Mouse (Mus musculus) cerebellum, postnatal 25 days (tissue): Measurements from ENCODE around the gene L1td1.
"Not testable (repeated sequence)": the region's sequence is repeated elsewhere in the genome, so short reads cannot be mapped to it uniquely, and the experiment has no call there.

Source experiments
- DNase-seq, 2 experiments: peaks; one replicate each; pipeline ENCODE4 v3.0.0; 2021; ENCODE audit warnings: mixed read lengths in 2 of 2

The L1td1 gene

GRCm38 (mm10) chr4:98726590-98727237 is at the start of gene L1td1:
TSS of gene L1td1 (plus strand) at chr4:98726734.
- DNase-seq: no peak

- no peak for DNase-seq
Measured at GRCm38 (mm10) chr4:98677506-98677905, 49.0 kb upstream of the L1td1 start.

- DNase-seq: no peak
Measured at GRCm38 (mm10) chr4:98686678-98687267, 39.8 kb upstream of the L1td1 start.

- no peak for DNase-seq
Measured at GRCm38 (mm10) chr4:98688116-98688515, 38.4 kb upstream of the L1td1 start.

GRCm38 (mm10) chr4:98688520-98688919 is 38.0 kb upstream of the L1td1 start:
- DNase-seq: no peak

- peak in 1 of 2 experiments; percentile 46 for DNase-seq
Measured at GRCm38 (mm10) chr4:98689988-98690387, 36.5 kb upstream of the L1td1 start.

GRCm38 (mm10) chr4:98693465-98694185 is 32.9 kb upstream of the L1td1 start:
- DNase-seq: no peak

- DNase-seq: no peak
Measured at GRCm38 (mm10) chr4:98697932-98698331, 28.6 kb upstream of the L1td1 start.

GRCm38 (mm10) chr4:98698921-98699320 is 27.6 kb upstream of the L1td1 start:
- no peak for DNase-seq

GRCm38 (mm10) chr4:98700156-98700555 is 26.4 kb upstream of the L1td1 start:
- no peak for DNase-seq

- peak; percentile 82 to 89 for DNase-seq
Measured at GRCm38 (mm10) chr4:98702201-98702894, 24.2 kb upstream of the L1td1 start.

- DNase-seq: no peak
Measured at GRCm38 (mm10) chr4:98710891-98711290, 15.6 kb upstream of the L1td1 start.

GRCm38 (mm10) chr4:98717735-98718546 is 8.6 kb upstream of the L1td1 start:
- no peak for DNase-seq

GRCm38 (mm10) chr4:98718547-98718917 is 8.0 kb upstream of the L1td1 start:
- DNase-seq: no peak

- peak; percentile 69 to 82 for DNase-seq
Measured at GRCm38 (mm10) chr4:98722454-98722853, 4.1 kb upstream of the L1td1 start.

GRCm38 (mm10) chr4:98724682-98725081 is 1.9 kb upstream of the L1td1 start:
- not testable (repeated sequence) for DNase-seq

- no peak for DNase-seq
Measured at GRCm38 (mm10) chr4:98725439-98725838, 1.1 kb upstream of the L1td1 start.

GRCm38 (mm10) chr4:98727295-98727958 is 893 bp downstream of the L1td1 start:
- DNase-seq: no peak

GRCm38 (mm10) chr4:98727959-98728347 is 1.4 kb downstream of the L1td1 start:
- DNase-seq: no peak

GRCm38 (mm10) chr4:98728716-98729115 is 2.2 kb downstream of the L1td1 start:
- DNase-seq: no peak

- no peak for DNase-seq
Measured at GRCm38 (mm10) chr4:98733660-98734059, 7.1 kb downstream of the L1td1 start.

GRCm38 (mm10) chr4:98739753-98740152 is 13.2 kb downstream of the L1td1 start:
- peak in 1 of 2 experiments; percentile 11 for DNase-seq
